Mouse (Mus musculus): ENCODE data around the gene Slc31a2.

DNA sequence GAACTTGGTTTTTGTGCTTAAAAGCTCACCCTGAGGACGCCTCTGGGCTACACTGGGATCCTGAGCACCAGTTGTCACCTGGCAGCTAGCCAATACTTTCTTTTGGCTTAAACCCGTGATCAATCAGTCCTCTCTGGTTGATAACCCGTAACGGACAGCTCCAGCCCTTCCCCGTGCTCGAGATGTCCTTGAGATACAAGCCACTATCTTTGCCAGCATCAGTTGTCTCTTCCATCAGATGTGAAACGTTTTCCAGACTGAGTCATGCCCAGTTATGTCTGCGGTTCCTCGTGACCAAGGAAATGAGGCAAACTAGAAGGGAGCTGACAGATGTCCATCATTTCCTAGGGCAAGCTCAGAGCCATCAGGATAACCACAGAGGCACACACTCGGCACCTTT lies 4.7 kb downstream of the Slc31a2 start:
- no peak for TF ChIP-seq POLR2A (IDR thresholded peaks at IDR 0.05; ENCODE audit: borderline replicate concordance, extremely low read depth, low read depth, low read length)
- TF ChIP-seq CTCF (IDR thresholded peaks at IDR 0.05; ENCODE audit: insufficient read depth, low read length), result no peak

Data from lung, adult 2 months (tissue).